Comparison of ENCODE assay signal across 8 mouse cellular contexts in the genomic region with DNA sequence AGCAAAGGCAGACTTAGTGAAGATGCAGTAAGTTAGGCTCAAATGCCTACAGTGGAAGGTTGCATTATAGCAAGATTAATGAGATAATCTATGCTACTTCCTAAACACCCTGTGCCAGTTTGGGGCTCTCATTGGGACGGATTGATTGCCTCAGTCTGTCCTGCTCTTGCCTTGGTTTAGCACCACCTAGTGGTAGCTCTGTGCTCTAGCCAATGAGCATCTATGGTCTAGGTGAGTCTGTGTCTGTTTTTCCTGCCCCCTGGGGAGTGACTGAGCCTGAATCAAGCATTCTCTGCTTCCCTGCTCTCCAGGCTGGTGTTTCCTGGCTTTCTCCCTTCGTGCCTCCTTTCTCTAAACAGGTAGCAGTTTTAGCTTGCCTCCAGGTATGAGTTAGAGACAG. TPM values are rescaled to one million over a fixed set of nuclear protein-coding genes. Genes with fewer than 3 reads are reported as not detected.
A peak's percentile ranks its signal among the peaks of the same experiment; 100 is the strongest.
DNase-seq lines count a peak whose midpoint lies in the region; ATAC-seq and TF ChIP-seq lines count a peak whose summit lies in the region.

No protein-coding gene starts in this region.

- no peak overlapping the region for H3K4me3 ChIP-seq in liver, postnatal 0 days (ENCODE audit: low read depth, low read length)

- DNase-seq in A20 (ENCODE audit: low read depth, low spot score): peak; percentile 78
- DNase-seq in MN1 (ENCODE audit: low spot score): peak; percentile 77
- peak; percentile 62 for DNase-seq in cerebellum, adult 9-11 months
- peak; percentile 77 for DNase-seq in gastrocnemius, adult 18-20 months (ENCODE audit: low spot score)
- DNase-seq in kidney, adult 11 months: peak; percentile 70
- DNase-seq in liver, postnatal 0 days: peak; percentile 69
- no peak for DNase-seq in frontal cortex, postnatal 10 days (ENCODE audit: low spot score in 2 of 2)

- H3K4me1 ChIP-seq in liver, postnatal 0 days (ENCODE audit: insufficient read depth): no peaks in the 10 kb centered on the region; the same call in 1 of the 2 replicates

- TF ChIP-seq EP300 in liver, postnatal 0 days (IDR thresholded peaks at IDR 0.05; ENCODE audit: low read depth): no peak

- H3K9me3 ChIP-seq in liver, postnatal 0 days (ENCODE audit: low read length): no peaks in the 10 kb centered on the region

- no peaks in the 10 kb centered on the region for H3K27me3 ChIP-seq in liver, postnatal 0 days (ENCODE audit: insufficient read depth, low read length)

- H3K4me2 ChIP-seq in liver, postnatal 0 days (ENCODE audit: low read depth, low read length): no peak overlapping the region

- peaks cover 40% of the 10 kb centered on the region for H3K36me3 ChIP-seq in liver, postnatal 0 days (replicated peaks; ENCODE audit: insufficient read depth, low read length)

- no peak overlapping the region for H3K9ac ChIP-seq in liver, postnatal 0 days (replicated peaks)

- ATAC-seq in liver, postnatal 0 days: peak; percentile 90
- ATAC-seq in neutrophil, adult 5-6 weeks (ENCODE audit: extremely low read depth, insufficient number of reproducible peaks, low FRiP score, poor library complexity, severe bottlenecking): peak; percentile 84

- no peak overlapping the region for H3K27ac ChIP-seq in liver, postnatal 0 days (ENCODE audit: low read depth)

- peak; percentile 99 for TF ChIP-seq CTCF in liver, postnatal 0 days (IDR thresholded peaks at IDR 0.05; ENCODE audit: low read depth)

- 8% methylated on average over 2 of the region's 2 CpGs for WGBS in liver, postnatal 0 days (ENCODE audit: insufficient replicate concordance)

RNA-seq across cellular contexts. Expression of a gene that starts 25.2 kb away (rescaled TPM):
- total RNA-seq in gastrocnemius, adult 18-20 months (2021): 10 to 100 TPM; 18.2 to 22.7 TPM
- 21.0 and 22.2 TPM in 2 replicates for polyA plus RNA-seq in liver, postnatal 0 days (2015; fragmentation: Nextera tagmentation; extraction: Ambion mirVana)
- total RNA-seq in neutrophil, adult 5-6 weeks (2017): 39.3 and 41.1 TPM in 2 replicates

RNA-seq across cellular contexts. Expression of a gene that starts 25.8 kb away (rescaled TPM):
- total RNA-seq in gastrocnemius, adult 18-20 months (2021): 10 to 100 TPM; 31.3 to 37.1 TPM
- polyA plus RNA-seq in liver, postnatal 0 days (2015; fragmentation: Nextera tagmentation; extraction: Ambion mirVana): 11.9 and 12.4 TPM in 2 replicates
- 87.1 and 88.6 TPM in 2 replicates for total RNA-seq in neutrophil, adult 5-6 weeks (2017)

Comparison
In these comparisons a context has a peak if more than half of its experiments do, and no peak if none do; other contexts are left out.
1. DNase-seq: peak in A20 (single experiment), MN1 (single experiment), cerebellum, adult 9-11 months (single experiment), gastrocnemius, adult 18-20 months (single experiment), kidney, adult 11 months (single experiment) and liver, postnatal 0 days (single experiment); none in frontal cortex, postnatal 10 days (0 of 2).